Mouse (Mus musculus): ENCODE data around the gene Csrnp3. TPM values are rescaled to one million over a fixed set of nuclear protein-coding genes. Genes with fewer than 3 reads are reported as not detected.

Gene Csrnp3
- polyA plus RNA-seq, 1 experiment from 2014 or later = 34.3 TPM

DNA sequence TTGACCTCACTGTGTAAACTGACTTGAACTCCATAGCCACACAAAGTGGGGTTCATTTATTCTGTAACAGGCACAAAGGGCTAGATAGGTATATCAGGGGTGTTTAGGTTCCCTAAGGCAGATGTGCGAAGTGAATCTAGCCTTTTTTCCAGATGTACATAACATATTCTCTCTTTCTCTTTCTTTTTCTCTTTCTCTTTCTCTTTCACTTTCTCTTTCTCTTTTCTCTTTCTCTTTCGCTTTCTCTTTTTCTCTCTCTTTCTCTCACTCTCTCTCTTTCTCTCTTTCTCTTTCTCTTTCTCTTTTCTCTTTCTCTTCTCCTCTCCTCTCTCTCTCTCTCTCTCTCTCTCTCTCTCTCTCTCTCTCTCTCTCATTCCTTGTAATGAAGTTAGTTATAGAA is 153.2 kb downstream of the Csrnp3 start:
- 92% methylated on average over 2 of the region's 2 CpGs for WGBS
- Histone ChIP-seq H3K9me3 (replicated peaks) (no peaks in the 10 kb centered on the region), H3K4me1 (peaks cover 24% of the 10 kb centered on the region), H3K4me3 (no peak overlapping the region), H3K4me2 (replicated peaks) (no peak overlapping the region), H3K36me3 (peaks cover 4% of the 10 kb centered on the region; the same call in 1 of the 2 replicates), H3K27me3 (no peaks in the 10 kb centered on the region), H3K9ac (no peak overlapping the region), H3K27ac (no peak overlapping the region)
- ATAC-seq (ENCODE audit: low FRiP score) = no peak

DNA sequence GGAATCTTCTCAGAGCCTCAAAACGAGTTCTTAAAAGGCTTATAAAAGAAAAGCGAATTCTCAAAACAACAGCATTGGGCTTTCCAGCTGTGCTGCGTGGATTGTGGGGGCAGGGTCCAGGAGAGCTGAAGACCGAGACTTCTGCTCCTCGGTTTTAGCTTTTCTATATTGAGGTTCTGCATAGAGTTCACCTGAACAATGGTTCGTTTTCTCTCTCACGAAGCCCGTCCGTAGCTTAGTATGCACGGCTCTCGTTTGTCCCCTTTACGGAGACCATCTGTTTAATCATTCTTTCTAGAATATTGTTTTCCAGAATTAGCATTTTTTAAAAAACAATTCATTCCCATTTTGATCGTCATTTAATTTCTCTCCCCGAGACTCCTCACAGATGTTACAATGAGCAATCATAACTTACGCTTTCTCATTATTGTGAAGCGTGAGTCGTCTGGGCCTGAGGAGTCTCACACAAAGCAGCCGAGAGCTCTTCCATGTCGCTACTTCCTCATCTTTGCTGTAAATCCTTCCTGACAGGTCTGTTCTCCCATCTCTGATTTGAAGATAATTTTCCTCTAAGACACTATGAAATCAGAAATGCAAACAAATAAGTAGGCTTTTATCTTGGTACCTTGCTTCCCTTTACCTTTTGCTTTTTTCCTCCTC is 163.6 kb downstream of the Csrnp3 start:
- no peak overlapping the region for H3K9ac ChIP-seq
- H3K36me3 ChIP-seq = peaks cover 5% of the 10 kb centered on the region; the same call in 1 of the 2 replicates
- no peak overlapping the region for H3K4me3 ChIP-seq
- H3K9me3 ChIP-seq (replicated peaks) = no peaks in the 10 kb centered on the region
- H3K27me3 ChIP-seq = no peaks in the 10 kb centered on the region
- H3K27ac ChIP-seq = peak overlapping the region; percentile 36
- H3K4me2 ChIP-seq (replicated peaks) = no peak overlapping the region
- 0 out of 2 replicates have a peak, but pooled peaks cover 2% of the 10 kb centered on the region for H3K4me1 ChIP-seq
- peak; percentile 66 for ATAC-seq (ENCODE audit: low FRiP score)
- 71% methylated on average over 19 of the region's 19 CpGs for WGBS

DNA sequence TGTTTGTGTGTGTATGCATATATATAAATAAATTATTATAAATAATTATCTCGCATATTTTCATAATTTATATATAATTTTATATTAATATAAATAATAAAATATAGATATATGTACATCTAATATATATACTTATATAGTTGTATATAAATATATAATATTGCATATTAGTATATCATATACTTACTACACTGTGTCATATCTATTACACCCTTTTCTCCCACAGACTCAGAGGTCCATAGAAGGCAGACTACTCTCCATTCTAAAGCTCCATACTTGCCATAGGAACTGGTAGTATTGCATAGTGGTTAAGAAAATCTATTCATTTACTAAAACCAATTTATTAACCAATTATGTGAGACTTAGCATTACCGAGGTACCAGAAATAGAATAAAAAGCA is 164.1 kb downstream of the Csrnp3 start:
- no peak overlapping the region for H3K9ac ChIP-seq
- whole genome bisulfite sequencing = 84% methylated on average over 2 of the region's 2 CpGs
- 0 out of 2 replicates have a peak, but pooled peaks cover 1% of the 10 kb centered on the region for H3K36me3 ChIP-seq
- H3K9me3 ChIP-seq (replicated peaks) = no peaks in the 10 kb centered on the region
- no peaks in the 10 kb centered on the region for H3K27me3 ChIP-seq
- 0 out of 2 replicates have a peak, but pooled peaks cover 2% of the 10 kb centered on the region for H3K4me1 ChIP-seq
- ATAC-seq (ENCODE audit: low FRiP score) = no peak
- H3K4me3 ChIP-seq = no peak overlapping the region
- H3K27ac ChIP-seq = no peak overlapping the region
- H3K4me2 ChIP-seq (replicated peaks) = no peak overlapping the region

DNA sequence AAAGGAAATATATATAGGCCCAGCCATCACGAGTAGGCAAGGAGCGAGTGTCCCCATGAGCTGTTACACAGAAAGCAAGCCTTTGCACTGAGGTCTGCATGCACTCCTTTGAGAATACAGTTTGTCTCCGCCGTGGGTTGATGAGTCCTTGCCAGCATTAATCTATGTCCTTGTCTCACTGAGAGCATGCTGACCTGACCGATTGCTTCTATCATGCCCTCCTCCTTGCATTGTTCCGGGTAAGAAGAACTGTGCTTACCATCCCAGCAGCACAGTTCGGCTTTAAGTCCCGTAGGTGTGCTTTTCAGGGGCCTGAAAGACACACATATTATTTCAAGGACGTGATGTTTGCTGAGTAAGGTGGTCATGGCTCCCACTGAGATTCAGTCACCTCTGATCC is 173.1 kb downstream of the Csrnp3 start:
- H3K27me3 ChIP-seq = no peaks in the 10 kb centered on the region
- peak overlapping the region; percentile 62 for H3K27ac ChIP-seq
- H3K36me3 ChIP-seq = peaks cover 31% of the 10 kb centered on the region
- H3K4me3 ChIP-seq = no peak overlapping the region
- H3K9me3 ChIP-seq (replicated peaks) = no peaks in the 10 kb centered on the region
- peak; percentile 23; the same call in 1 of the 2 replicates for ATAC-seq (ENCODE audit: low FRiP score)
- H3K4me1 ChIP-seq = peaks cover 3% of the 10 kb centered on the region; the same call in 1 of the 2 replicates
- H3K4me2 ChIP-seq (replicated peaks) = no peak overlapping the region
- H3K9ac ChIP-seq = no peak overlapping the region
- WGBS = 68% methylated on average over 9 of the region's 9 CpGs

DNA sequence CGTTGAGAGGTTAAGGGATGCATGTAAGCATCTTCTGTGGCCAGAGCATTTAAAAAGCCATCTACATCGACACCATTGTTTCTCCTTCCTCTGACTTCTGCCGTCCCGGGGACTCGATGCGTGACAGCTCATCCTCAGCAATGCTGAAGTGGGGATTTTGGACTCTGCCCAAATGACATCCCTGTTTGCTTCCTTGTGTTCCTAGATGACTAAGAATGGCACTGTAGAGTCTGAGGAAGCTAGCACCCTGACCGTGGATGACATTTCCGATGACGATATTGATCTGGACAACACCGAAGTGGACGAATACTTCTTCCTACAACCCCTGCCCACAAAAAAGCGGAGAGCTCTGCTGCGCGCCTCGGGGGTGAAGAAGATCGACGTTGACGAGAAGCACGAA is 173.7 kb downstream of the Csrnp3 start:
- peaks cover 3% of the 10 kb centered on the region; the same call in 1 of the 2 replicates for H3K4me1 ChIP-seq
- 93% methylated on average over 19 of the region's 19 CpGs for WGBS
- H3K36me3 ChIP-seq = peaks cover 31% of the 10 kb centered on the region
- H3K9me3 ChIP-seq (replicated peaks) = no peaks in the 10 kb centered on the region
- no peaks in the 10 kb centered on the region for H3K27me3 ChIP-seq
- no peak overlapping the region for H3K4me3 ChIP-seq
- no peak overlapping the region for H3K9ac ChIP-seq
- no peak overlapping the region for H3K4me2 ChIP-seq (replicated peaks)
- H3K27ac ChIP-seq = peak overlapping the region; percentile 62
- ATAC-seq (ENCODE audit: low FRiP score) = no peak

DNA sequence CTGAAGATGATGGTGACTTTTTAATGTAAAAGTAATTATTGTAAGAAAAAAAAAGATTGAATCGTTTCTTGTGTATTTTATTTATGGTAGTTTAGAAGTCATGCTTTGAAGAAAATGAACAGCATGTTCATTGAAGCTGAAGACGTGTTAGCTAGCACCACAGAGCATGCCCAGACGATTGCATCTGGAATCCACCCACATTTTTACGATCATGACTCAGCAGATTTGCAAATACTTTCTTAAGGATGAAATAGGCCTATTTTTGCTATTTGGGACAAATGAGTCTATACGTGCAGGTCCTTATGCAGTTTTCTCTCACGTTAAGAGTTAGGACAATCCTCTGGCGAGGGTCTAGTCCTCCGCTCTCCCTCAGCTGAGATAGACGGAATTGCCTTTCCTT is 177.9 kb downstream of the Csrnp3 start:
- no peak overlapping the region for H3K4me2 ChIP-seq (replicated peaks)
- no peak overlapping the region for H3K4me3 ChIP-seq
- no peaks in the 10 kb centered on the region for H3K27me3 ChIP-seq
- WGBS = 94% methylated on average over 9 of the region's 9 CpGs
- no peak overlapping the region for H3K9ac ChIP-seq
- H3K9me3 ChIP-seq (replicated peaks) = no peaks in the 10 kb centered on the region
- H3K4me1 ChIP-seq = peaks cover 14% of the 10 kb centered on the region
- H3K36me3 ChIP-seq = peaks cover 31% of the 10 kb centered on the region
- H3K27ac ChIP-seq = no peak overlapping the region
- no peak for ATAC-seq (ENCODE audit: low FRiP score)

DNA sequence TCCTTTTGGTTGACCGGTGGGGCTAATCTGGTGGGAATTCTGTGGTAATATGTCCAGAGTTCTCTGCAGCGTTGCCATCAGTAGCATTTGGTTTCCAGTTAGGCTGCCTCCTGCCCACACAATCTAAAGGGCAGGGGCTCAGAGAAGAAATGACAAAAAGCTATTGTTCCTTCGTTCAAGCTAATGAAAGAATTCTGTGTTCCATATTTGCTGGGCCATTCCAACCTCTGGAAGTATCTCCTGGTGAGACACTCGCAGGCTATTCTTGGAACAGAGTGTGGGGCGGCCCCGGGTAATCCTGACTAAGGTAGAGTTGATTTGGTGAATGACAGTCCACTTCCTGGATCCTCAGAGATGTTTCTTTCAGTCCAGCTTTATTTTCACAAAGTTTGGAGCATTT is 179.3 kb downstream of the Csrnp3 start:
- ATAC-seq (ENCODE audit: low FRiP score) = no peak
- Histone ChIP-seq H3K27ac (no peak overlapping the region), H3K4me3 (no peak overlapping the region), H3K4me1 (peaks cover 15% of the 10 kb centered on the region), H3K9ac (no peak overlapping the region), H3K27me3 (no peaks in the 10 kb centered on the region), H3K36me3 (peaks cover 22% of the 10 kb centered on the region), H3K4me2 (replicated peaks) (no peak overlapping the region), H3K9me3 (replicated peaks) (no peaks in the 10 kb centered on the region)
- 55% methylated on average over 6 of the region's 6 CpGs for WGBS

DNA sequence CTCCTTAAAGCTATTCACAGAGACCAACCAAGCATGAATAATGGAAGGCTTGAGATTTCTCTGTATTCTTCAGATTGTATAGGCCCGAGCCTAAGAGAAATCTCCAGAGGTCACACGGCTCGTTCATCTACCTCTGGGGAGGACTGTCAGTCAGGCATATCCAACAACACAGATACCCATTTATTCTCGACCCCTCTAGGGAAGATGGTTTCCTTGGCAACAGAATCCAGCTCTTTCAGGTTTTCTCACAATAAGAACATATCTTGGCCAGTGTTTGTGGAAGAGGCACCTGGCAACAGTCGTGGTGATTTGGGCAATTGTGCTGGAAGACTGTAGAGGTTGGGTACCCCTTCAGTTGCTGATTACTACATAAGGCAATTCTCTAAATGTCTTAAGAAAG is 183.2 kb downstream of the Csrnp3 start:
- H3K9ac ChIP-seq = no peak overlapping the region
- peak; percentile 92 for ATAC-seq (ENCODE audit: low FRiP score)
- H3K36me3 ChIP-seq = no peaks in the 10 kb centered on the region
- H3K27ac ChIP-seq = peak overlapping the region; percentile 53
- H3K27me3 ChIP-seq = no peaks in the 10 kb centered on the region
- peaks cover 15% of the 10 kb centered on the region for H3K4me1 ChIP-seq
- no peak overlapping the region for H3K4me2 ChIP-seq (replicated peaks)
- no peak overlapping the region for H3K4me3 ChIP-seq
- WGBS = 15% methylated on average over 5 of the region's 5 CpGs
- no peaks in the 10 kb centered on the region for H3K9me3 ChIP-seq (replicated peaks)

DNA sequence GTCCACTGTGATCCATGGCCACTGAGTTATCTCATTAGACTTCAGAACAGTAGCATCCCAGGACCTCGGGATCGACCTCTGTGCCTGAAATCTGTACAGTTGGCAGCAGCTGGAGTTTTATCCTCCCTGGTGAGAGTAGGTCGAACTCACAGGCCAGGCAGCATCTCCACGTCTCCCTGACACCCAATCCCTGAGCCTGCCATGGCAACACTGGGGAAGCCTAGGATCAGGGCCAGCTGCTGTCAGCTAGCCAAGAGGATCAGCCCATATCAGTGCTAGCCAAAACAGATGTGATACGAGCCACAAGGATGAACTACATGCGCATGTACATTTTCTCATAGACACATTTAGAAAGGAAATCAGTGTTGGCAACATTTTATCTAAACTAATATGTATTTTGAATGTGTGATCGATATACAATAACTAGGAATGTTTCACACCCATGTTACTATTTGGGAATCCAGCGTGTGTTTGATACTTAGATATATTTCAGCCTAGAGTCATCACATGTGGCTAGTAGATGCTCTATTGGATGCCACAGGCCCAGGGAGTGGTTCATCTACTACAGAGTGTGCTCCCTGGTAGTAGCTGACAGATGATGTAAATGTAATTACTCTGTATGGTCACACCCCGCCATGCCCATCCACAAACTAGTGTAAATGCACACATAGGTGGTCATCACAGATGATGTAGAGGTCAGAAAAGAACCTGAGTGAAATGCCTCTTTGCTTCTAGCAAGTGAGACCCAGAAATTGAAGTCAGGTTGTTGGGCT is 189.5 kb downstream of the Csrnp3 start:
- Histone ChIP-seq H3K36me3 (no peaks in the 10 kb centered on the region), H3K4me1 (0 out of 2 replicates have a peak, but pooled peaks cover 8% of the 10 kb centered on the region), H3K9me3 (replicated peaks) (no peaks in the 10 kb centered on the region), H3K4me2 (replicated peaks) (no peak overlapping the region), H3K4me3 (no peak overlapping the region), H3K9ac (no peak overlapping the region), H3K27me3 (no peaks in the 10 kb centered on the region), H3K27ac (no peak overlapping the region)
- WGBS = 74% methylated on average over 9 of the region's 9 CpGs
- peak; percentile 67 for ATAC-seq (ENCODE audit: low FRiP score)

DNA sequence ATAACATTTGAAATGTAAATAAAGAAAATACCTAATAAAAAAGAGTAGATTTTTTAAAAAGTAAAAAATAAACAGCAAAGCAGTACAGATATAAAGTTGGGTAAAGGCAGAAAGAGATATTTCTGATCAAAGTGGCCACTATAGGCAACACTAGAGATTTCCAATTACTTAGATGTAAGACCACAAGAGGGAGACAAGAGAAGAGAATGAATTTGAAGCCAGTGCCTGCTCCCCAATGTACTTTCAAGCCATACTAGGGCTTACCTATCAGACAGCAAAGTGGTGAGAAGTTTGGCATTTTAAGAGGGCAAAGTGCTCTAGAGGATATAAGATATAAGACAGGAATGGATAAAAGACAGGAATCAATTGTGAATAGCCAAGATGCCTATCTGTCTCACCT is 195.0 kb downstream of the Csrnp3 start:
- peaks cover 22% of the 10 kb centered on the region for H3K4me1 ChIP-seq
- no peak overlapping the region for H3K27ac ChIP-seq

DNA sequence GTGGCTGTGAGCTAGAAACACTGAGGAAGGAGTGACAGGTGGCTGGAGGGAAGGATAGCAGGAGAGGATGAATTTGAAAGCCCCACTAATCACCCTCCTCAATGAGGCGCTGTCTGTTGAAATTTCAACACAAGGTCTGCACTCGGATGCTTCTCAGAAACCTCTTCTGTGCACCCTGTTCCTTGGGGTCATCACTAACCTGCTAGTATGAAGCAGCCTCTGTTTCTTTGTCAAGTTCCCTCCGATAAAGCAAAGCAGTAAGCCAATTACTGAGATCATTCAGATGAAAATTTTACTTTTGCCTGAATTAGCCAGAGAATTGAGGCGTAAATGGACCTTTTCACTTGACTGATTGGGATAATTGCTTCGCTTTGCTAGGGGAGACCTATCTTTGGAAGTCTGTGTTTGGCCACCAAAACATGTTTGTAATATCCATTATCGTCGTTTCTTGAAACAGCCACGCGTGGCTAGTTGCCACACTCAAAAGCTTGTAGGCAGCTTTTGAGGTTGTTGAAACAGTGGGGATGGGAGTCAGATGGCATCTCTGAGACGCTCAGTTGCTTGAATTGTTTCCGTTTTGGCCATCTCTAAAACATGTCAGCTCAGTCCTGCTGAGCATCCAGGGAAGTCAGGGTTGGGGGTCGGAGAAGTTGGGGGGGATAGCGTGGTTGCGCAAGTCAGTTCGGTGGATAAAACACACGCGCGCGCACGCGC is 195.8 kb downstream of the Csrnp3 start:
- Histone ChIP-seq H3K36me3 (no peaks in the 10 kb centered on the region), H3K4me1 (peaks cover 22% of the 10 kb centered on the region), H3K4me3 (no peak overlapping the region), H3K9me3 (replicated peaks) (no peaks in the 10 kb centered on the region), H3K9ac (no peak overlapping the region), H3K27ac (peak overlapping the region; percentile 76), H3K27me3 (no peaks in the 10 kb centered on the region), H3K4me2 (replicated peaks) (no peak overlapping the region)
- ATAC-seq (ENCODE audit: low FRiP score) = peak; percentile 35
- WGBS = 67% methylated on average over 20 of the region's 21 CpGs

More for the DNA sequence above, 195.0 kb downstream of the Csrnp3 start:
- no peak for ATAC-seq (ENCODE audit: low FRiP score)
- Histone ChIP-seq H3K36me3 (no peaks in the 10 kb centered on the region), H3K4me2 (replicated peaks) (no peak overlapping the region), H3K9me3 (replicated peaks) (no peaks in the 10 kb centered on the region), H3K27me3 (no peaks in the 10 kb centered on the region), H3K4me3 (no peak overlapping the region), H3K9ac (no peak overlapping the region)

DNA sequence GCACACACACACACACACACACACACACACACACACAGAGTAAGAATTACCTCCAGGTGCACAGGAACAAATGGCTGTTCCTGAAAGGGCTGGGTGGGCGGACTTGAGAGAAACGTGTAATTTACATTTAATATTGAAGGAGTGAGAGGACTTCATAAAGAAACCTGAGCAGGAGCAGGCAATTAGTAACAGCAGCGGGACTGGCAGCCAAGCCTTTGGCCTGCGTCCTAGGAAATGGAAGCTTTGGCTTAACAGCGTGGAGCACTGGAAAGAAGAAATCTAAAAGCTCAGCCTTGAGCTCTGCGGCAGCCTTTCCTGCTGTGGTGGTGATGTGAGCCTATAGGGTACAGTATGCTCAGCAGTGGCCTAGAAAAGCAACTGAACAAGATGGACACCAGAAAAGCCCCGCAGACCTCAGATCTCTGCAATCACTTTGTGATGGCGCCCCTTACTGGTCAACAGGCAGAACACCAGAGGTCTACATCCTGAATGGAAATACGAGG is 196.4 kb downstream of the Csrnp3 start:
- Histone ChIP-seq H3K4me3 (no peak overlapping the region), H3K9me3 (replicated peaks) (no peaks in the 10 kb centered on the region), H3K4me2 (replicated peaks) (no peak overlapping the region), H3K36me3 (no peaks in the 10 kb centered on the region), H3K4me1 (peaks cover 22% of the 10 kb centered on the region), H3K27me3 (no peaks in the 10 kb centered on the region), H3K9ac (no peak overlapping the region), H3K27ac (peak overlapping the region; percentile 76)
- WGBS = 65% methylated on average over 9 of the region's 9 CpGs
- ATAC-seq (ENCODE audit: low FRiP score) = peak; percentile 55
